Mouse (Mus musculus): ENCODE results near the gene Fam89a. TPM values are rescaled to one million over a fixed set of nuclear protein-coding genes. Genes with fewer than 3 reads are reported as not detected.

Gene Fam89a
- polyA plus RNA-seq, 1 experiment from 2014 or later: 4.8 TPM

DNA sequence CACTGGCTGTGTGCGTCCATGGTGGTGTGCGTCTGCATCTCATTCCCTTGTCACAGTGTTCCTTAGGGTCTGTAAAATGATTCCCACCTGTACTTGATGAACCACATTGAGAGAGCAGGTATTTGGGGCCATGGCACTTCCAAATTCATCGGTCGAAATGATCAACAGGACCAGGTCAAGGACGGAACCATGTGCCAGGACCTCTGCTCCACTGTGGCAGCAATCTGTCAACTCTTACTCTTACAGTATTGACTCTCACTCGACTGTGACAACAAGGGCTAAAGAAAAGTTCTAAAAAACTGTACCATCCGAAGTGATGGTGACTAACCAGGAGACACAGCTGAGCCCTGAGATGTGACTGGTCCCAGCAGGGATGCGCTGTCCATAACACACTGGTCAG lies 3.8 kb upstream of the Fam89a start:
- H3K4me2 ChIP-seq (ENCODE audit: low read length): no peak overlapping the region
- ATAC-seq (replicated peaks; ENCODE audit: low FRiP score, low read depth): no peak

GRCm38 (mm10) chr8:124754792-124755190 lies 3.2 kb upstream of the Fam89a start:
- Histone ChIP-seq H3K27ac (peak overlapping the region; percentile 60), H3K4me3 (replicated peaks; ENCODE audit: low read depth, low read length) (no peak overlapping the region), H3K27me3 (ENCODE audit: insufficient read depth, low read length) (no peaks in the 10 kb centered on the region), H3K36me3 (ENCODE audit: insufficient read depth, low read length) (no peaks in the 10 kb centered on the region), H3K9ac (ENCODE audit: low read depth, low read length) (no peak overlapping the region), H3K9me3 (replicated peaks; ENCODE audit: low read length) (no peaks in the 10 kb centered on the region), H3K4me2 (ENCODE audit: low read length) (0 out of 2 replicates have a peak overlapping the region, but pooled peaks have one; percentile 5), H3K4me1 (replicated peaks; ENCODE audit: insufficient read depth, low read length) (peaks cover 18% of the 10 kb centered on the region)
- WGBS: 45% methylated on average over 4 of the region's 4 CpGs
- no peak for TF ChIP-seq CTCF (IDR thresholded peaks at IDR 0.05; ENCODE audit: low read depth)
- DNase-seq (ENCODE audit: low spot score) (no peak), ATAC-seq (replicated peaks; ENCODE audit: low FRiP score, low read depth) (no peak)

More for the DNA sequence above, 3.8 kb upstream of the Fam89a start:
- no peak for DNase-seq (ENCODE audit: low spot score)
- WGBS: 81% methylated on average over 8 of the region's 8 CpGs
- H3K27ac ChIP-seq: no peak overlapping the region
- H3K27me3 ChIP-seq (ENCODE audit: insufficient read depth, low read length): no peaks in the 10 kb centered on the region
- H3K4me3 ChIP-seq (replicated peaks; ENCODE audit: low read depth, low read length): no peak overlapping the region
- TF ChIP-seq CTCF (IDR thresholded peaks at IDR 0.05; ENCODE audit: low read depth): no peak
- peaks cover 18% of the 10 kb centered on the region for H3K4me1 ChIP-seq (replicated peaks; ENCODE audit: insufficient read depth, low read length)
- H3K9ac ChIP-seq (ENCODE audit: low read depth, low read length): no peak overlapping the region
- no peaks in the 10 kb centered on the region for H3K9me3 ChIP-seq (replicated peaks; ENCODE audit: low read length)
- no peaks in the 10 kb centered on the region for H3K36me3 ChIP-seq (ENCODE audit: insufficient read depth, low read length)

DNA sequence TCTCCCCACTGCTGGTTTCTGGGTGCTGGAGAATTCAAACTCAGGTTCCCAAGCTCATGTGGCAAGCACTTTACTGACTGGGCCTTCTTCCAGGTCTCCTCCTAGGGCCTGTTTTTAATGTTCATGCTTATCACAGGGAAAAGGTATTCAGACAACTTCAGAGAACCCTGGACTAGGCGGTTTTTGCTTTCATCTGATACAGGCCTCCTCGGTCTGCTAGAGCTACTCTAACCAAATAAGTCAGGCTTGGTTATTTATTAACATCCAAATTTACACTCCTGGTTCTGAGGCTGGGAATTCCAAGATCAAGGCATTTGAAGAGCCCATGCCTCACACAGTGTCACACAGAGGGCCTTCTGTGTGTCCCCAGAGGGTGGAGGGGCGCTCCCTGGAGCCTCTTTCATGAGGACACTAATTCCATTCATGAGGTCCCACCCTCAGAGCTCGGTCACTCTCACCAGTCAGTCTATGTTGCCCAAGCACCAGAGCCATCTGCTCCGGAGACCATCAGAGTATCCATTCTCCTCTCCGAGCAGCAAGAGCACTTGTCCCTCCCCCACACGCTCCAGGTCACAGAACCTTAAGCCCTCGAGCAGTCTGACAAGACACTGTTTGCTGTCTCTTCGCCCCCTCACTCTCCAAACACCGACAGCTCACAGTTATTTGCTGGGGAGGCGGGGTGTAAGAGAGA lies 2.6 kb upstream of the Fam89a start:
- no peak for TF ChIP-seq CTCF (IDR thresholded peaks at IDR 0.05; ENCODE audit: low read depth)
- H3K27me3 ChIP-seq (ENCODE audit: insufficient read depth, low read length): no peaks in the 10 kb centered on the region
- no peak overlapping the region for H3K4me3 ChIP-seq (replicated peaks; ENCODE audit: low read depth, low read length)
- 11% methylated on average over 11 of the region's 11 CpGs for WGBS
- no peaks in the 10 kb centered on the region for H3K9me3 ChIP-seq (replicated peaks; ENCODE audit: low read length)
- no peak overlapping the region for H3K9ac ChIP-seq (ENCODE audit: low read depth, low read length)
- no peaks in the 10 kb centered on the region for H3K36me3 ChIP-seq (ENCODE audit: insufficient read depth, low read length)
- H3K27ac ChIP-seq: peak overlapping the region; percentile 60
- peaks cover 18% of the 10 kb centered on the region for H3K4me1 ChIP-seq (replicated peaks; ENCODE audit: insufficient read depth, low read length)
- DNase-seq (ENCODE audit: low spot score): peak; percentile 72
- ATAC-seq (replicated peaks; ENCODE audit: low FRiP score, low read depth): peak; percentile 58
- H3K4me2 ChIP-seq (ENCODE audit: low read length): 0 out of 2 replicates have a peak overlapping the region, but pooled peaks have one; percentile 5

- Histone ChIP-seq H3K27ac (no peak overlapping the region), H3K27me3 (ENCODE audit: insufficient read depth, low read length) (no peaks in the 10 kb centered on the region), H3K4me2 (ENCODE audit: low read length) (peak overlapping the region; percentile 94; the same call in 1 of the 2 replicates), H3K4me1 (replicated peaks; ENCODE audit: insufficient read depth, low read length) (peaks cover 18% of the 10 kb centered on the region), H3K9ac (ENCODE audit: low read depth, low read length) (no peak overlapping the region), H3K4me3 (replicated peaks; ENCODE audit: low read depth, low read length) (no peak overlapping the region), H3K9me3 (replicated peaks; ENCODE audit: low read length) (no peaks in the 10 kb centered on the region), H3K36me3 (ENCODE audit: insufficient read depth, low read length) (no peaks in the 10 kb centered on the region)
- TF ChIP-seq CTCF (IDR thresholded peaks at IDR 0.05; ENCODE audit: low read depth): no peak
- ATAC-seq (replicated peaks; ENCODE audit: low FRiP score, low read depth) (0 out of 2 replicates have a peak, but pooled peaks have one; percentile 1), DNase-seq (ENCODE audit: low spot score) (no peak)
- whole genome bisulfite sequencing: 44% methylated on average over 21 of the region's 21 CpGs
These were observed 762 bp upstream of the Fam89a start for GRCm38 (mm10) chr8:124752325-124752862.

GRCm38 (mm10) chr8:124751191-124751590 lies 441 bp downstream of the Fam89a start:
- H3K9ac ChIP-seq (ENCODE audit: low read depth, low read length): peak overlapping the region; percentile 59
- H3K4me2 ChIP-seq (ENCODE audit: low read length): peak overlapping the region; percentile 94
- H3K4me3 ChIP-seq (replicated peaks; ENCODE audit: low read depth, low read length): peak overlapping the region; percentile 57
- no peak for TF ChIP-seq CTCF (IDR thresholded peaks at IDR 0.05; ENCODE audit: low read depth)
- H3K27me3 ChIP-seq (ENCODE audit: insufficient read depth, low read length): no peaks in the 10 kb centered on the region
- H3K4me1 ChIP-seq (replicated peaks; ENCODE audit: insufficient read depth, low read length): peaks cover 18% of the 10 kb centered on the region
- H3K36me3 ChIP-seq (ENCODE audit: insufficient read depth, low read length): no peaks in the 10 kb centered on the region
- H3K27ac ChIP-seq: no peak overlapping the region
- no peaks in the 10 kb centered on the region for H3K9me3 ChIP-seq (replicated peaks; ENCODE audit: low read length)
- WGBS: under 1% methylated on average over 31 of the region's 31 CpGs
- DNase-seq (ENCODE audit: low spot score) (peak; percentile 31), ATAC-seq (replicated peaks; ENCODE audit: low FRiP score, low read depth) (no peak)

DNA sequence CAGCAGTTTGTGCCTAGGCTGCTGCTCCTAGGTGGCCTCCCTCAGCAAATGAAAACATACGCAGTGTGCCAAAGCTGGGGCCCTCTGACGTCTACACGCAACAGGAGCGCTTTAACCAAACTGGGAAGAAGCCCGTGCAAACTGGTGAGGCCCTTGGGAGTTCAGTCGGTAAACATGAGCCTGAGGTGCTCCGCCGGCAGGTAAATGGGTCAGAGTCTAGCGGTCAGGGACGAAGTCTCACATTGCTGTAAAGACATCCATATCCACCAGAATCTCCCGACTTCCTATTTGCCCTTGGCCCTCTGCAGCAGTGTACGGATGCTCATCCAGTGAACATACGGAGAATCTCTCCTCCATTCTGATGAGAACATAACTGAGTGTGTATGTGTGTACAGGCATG lies 5.0 kb downstream of the Fam89a start:
- WGBS: 59% methylated on average over 13 of the region's 13 CpGs
- no peak overlapping the region for H3K9ac ChIP-seq (ENCODE audit: low read depth, low read length)
- no peak overlapping the region for H3K4me3 ChIP-seq (replicated peaks; ENCODE audit: low read depth, low read length)
- H3K27me3 ChIP-seq (ENCODE audit: insufficient read depth, low read length): no peaks in the 10 kb centered on the region
- ATAC-seq (replicated peaks; ENCODE audit: low FRiP score, low read depth): no peak
- DNase-seq (ENCODE audit: low spot score): no peak
- no peak overlapping the region for H3K27ac ChIP-seq
- H3K4me2 ChIP-seq (ENCODE audit: low read length): no peak overlapping the region
- H3K36me3 ChIP-seq (ENCODE audit: insufficient read depth, low read length): no peaks in the 10 kb centered on the region
- no peaks in the 10 kb centered on the region for H3K9me3 ChIP-seq (replicated peaks; ENCODE audit: low read length)
- no peak for TF ChIP-seq CTCF (IDR thresholded peaks at IDR 0.05; ENCODE audit: low read depth)
- peaks cover 6% of the 10 kb centered on the region for H3K4me1 ChIP-seq (replicated peaks; ENCODE audit: insufficient read depth, low read length)
